Mouse (Mus musculus): Measurements from ENCODE around the gene Fam71a. TPM values are rescaled to one million over a fixed set of nuclear protein-coding genes. Genes with fewer than 3 reads are reported as not detected.

Fam71a gene
- polyA plus RNA-seq, 1 experiment, result not detected

DNA sequence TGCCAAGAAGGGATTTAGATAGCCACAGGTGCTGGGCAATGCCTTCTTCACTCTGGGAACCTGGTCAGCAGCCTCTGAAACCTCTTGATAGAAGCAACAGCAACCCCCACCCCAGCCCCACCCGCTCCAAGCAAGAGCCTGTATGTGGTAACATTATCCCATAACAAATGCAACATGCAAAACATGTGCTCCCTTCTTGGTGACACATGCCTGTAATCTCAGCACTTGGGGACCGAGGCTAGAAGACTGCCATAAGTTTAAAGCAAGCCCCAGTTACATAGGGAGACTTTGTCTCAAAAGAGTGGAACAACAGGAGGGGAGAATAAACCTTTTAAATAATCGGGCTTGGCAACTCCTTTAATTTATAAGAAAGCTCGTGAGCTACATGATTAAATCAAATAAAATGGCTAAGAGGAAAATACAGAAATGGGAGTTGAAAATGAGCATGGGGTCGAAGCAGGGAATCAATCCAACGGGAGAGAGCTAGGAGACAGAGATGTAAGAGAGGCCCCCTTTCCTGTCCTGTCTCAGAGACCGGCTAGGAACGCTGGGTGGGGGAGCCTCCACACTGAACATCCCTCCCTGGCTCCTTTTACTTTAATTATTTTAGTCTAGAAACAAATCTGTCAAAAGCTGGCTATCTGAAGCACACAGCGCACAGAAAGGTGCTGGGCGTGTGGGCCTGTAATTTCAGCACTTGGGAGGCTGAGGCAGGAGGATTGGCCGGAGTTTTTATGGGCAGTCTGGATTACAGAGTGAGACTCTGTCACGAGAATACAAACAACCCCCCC lies 17.0 kb upstream of the Fam71a start:
- no peak overlapping the region for H3K27ac ChIP-seq (ENCODE audit: insufficient read depth, low read depth, low read length)
- WGBS, result 57% methylated on average over 12 of the region's 12 CpGs
- TF ChIP-seq CTCF (conservative IDR thresholded peaks at IDR 0.05; ENCODE audit: insufficient read depth, insufficient read length, low read depth, low read length), result no peak
- TF ChIP-seq POLR2A (IDR thresholded peaks at IDR 0.05; ENCODE audit: low read depth, low read length), result no peak
- DNase-seq, result no peak
- no peaks in the 10 kb centered on the region for H3K36me3 ChIP-seq (ENCODE audit: control insufficient read depth, insufficient read depth, low read length)
- H3K27me3 ChIP-seq (replicated peaks; ENCODE audit: control insufficient read depth, insufficient read depth, low read length), result 0 out of 2 replicates have a peak, but pooled peaks cover 1% of the 10 kb centered on the region
- H3K4me3 ChIP-seq (ENCODE audit: insufficient read depth, low read depth, low read length), result no peak overlapping the region
- 0 out of 2 replicates have a peak, but pooled peaks cover 8% of the 10 kb centered on the region for H3K4me1 ChIP-seq (ENCODE audit: control insufficient read depth, insufficient read depth, low read length)

DNA sequence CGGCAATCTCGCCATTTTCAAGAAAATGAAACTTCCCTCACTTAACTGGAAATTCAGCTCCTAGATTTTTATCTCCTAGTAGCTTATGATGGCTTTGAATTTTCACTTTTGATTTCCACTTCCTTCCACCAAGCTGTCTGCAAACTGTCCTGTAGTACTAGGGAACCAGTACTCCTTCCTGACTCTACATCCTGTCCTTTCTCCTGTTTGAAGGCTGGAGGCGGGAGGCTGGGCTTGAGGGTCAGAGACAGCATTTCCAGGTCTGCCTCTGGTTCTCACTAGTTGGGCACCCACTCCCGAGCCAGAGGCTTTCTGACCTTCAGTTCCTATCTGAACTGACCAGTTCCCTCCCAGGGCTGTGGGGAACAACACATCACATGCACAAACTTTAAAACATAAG lies 15.8 kb upstream of the Fam71a start:
- 51% methylated on average over 4 of the region's 4 CpGs for WGBS
- H3K4me3 ChIP-seq (ENCODE audit: insufficient read depth, low read depth, low read length), result no peak overlapping the region
- peak; percentile 52 for DNase-seq
- H3K4me1 ChIP-seq (ENCODE audit: control insufficient read depth, insufficient read depth, low read length), result 0 out of 2 replicates have a peak, but pooled peaks cover 6% of the 10 kb centered on the region
- H3K36me3 ChIP-seq (ENCODE audit: control insufficient read depth, insufficient read depth, low read length), result no peaks in the 10 kb centered on the region
- 0 out of 2 replicates have a peak, but pooled peaks cover 1% of the 10 kb centered on the region for H3K27me3 ChIP-seq (replicated peaks; ENCODE audit: control insufficient read depth, insufficient read depth, low read length)
- H3K27ac ChIP-seq (ENCODE audit: insufficient read depth, low read depth, low read length), result no peak overlapping the region
- TF ChIP-seq POLR2A (IDR thresholded peaks at IDR 0.05; ENCODE audit: low read depth, low read length) (no peak), CTCF (conservative IDR thresholded peaks at IDR 0.05; ENCODE audit: insufficient read depth, insufficient read length, low read depth, low read length) (no peak)

DNA sequence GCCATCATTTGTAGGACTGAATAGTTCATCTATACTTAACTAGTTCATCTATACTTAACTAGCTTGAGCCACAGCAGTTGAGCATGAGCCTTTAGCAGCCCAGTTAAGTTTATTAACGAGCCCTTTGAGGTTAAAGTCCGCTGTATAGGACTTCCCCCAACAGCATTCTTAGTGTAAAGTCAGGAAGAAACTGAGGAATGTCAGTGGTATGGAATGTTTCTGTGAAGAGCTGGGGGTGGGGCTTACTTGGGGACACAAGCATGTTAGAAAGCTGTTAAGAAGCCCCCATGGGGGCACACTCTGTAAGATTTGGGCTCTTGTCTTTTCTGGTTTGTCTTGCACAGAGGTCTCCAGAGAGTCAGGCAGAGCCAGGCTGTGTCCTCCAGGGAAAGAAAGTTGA lies 15.2 kb upstream of the Fam71a start:
- no peak overlapping the region for H3K4me3 ChIP-seq (ENCODE audit: insufficient read depth, low read depth, low read length)
- no peaks in the 10 kb centered on the region for H3K36me3 ChIP-seq (ENCODE audit: control insufficient read depth, insufficient read depth, low read length)
- H3K27ac ChIP-seq (ENCODE audit: insufficient read depth, low read depth, low read length), result no peak overlapping the region
- no peak for DNase-seq
- 0 out of 2 replicates have a peak, but pooled peaks cover 3% of the 10 kb centered on the region for H3K4me1 ChIP-seq (ENCODE audit: control insufficient read depth, insufficient read depth, low read length)
- no peaks in the 10 kb centered on the region for H3K27me3 ChIP-seq (replicated peaks; ENCODE audit: control insufficient read depth, insufficient read depth, low read length)
- WGBS, result 68% methylated on average over 2 of the region's 2 CpGs
- TF ChIP-seq CTCF (conservative IDR thresholded peaks at IDR 0.05; ENCODE audit: insufficient read depth, insufficient read length, low read depth, low read length) (no peak), POLR2A (IDR thresholded peaks at IDR 0.05; ENCODE audit: low read depth, low read length) (no peak)

DNA sequence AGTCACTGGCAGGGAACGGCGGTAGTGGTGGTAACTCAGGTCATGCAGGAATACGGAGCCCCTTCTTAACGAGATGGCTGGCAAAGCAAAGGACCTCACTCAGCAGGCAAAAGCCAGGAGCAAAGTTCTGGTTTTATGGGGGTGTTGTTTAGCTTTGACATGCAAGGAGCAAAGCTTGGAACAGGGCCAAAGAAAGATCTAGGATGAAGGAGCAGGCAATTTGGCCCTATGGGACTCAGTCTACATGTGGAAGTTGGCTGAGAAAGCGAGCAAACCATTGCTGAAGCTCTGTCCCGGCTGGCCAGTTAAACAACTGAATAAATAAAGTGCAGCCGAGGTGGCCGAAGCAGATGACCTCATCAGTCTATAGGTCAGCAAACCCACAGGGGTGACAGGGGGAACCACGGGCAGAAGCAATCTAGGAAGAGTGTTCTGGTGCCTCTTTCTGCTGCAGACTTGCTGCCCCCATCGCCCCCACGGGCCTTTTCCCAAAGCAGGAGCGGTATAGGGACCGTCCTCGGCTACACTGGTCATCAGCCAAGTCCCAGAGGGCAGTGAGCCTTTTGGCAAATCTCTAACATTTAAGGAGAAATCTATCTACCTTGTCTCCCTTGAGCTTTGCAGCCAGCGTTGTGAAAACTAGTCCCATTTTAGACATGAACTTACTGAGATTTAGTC lies 14.0 kb upstream of the Fam71a start:
- H3K4me3 ChIP-seq (ENCODE audit: insufficient read depth, low read depth, low read length), result no peak overlapping the region
- no peak overlapping the region for H3K27ac ChIP-seq (ENCODE audit: insufficient read depth, low read depth, low read length)
- no peaks in the 10 kb centered on the region for H3K27me3 ChIP-seq (replicated peaks; ENCODE audit: control insufficient read depth, insufficient read depth, low read length)
- no peaks in the 10 kb centered on the region for H3K36me3 ChIP-seq (ENCODE audit: control insufficient read depth, insufficient read depth, low read length)
- no peak for TF ChIP-seq CTCF (conservative IDR thresholded peaks at IDR 0.05; ENCODE audit: insufficient read depth, insufficient read length, low read depth, low read length)
- TF ChIP-seq POLR2A (IDR thresholded peaks at IDR 0.05; ENCODE audit: low read depth, low read length), result no peak
- no peak for DNase-seq
- WGBS, result 59% methylated on average over 15 of the region's 15 CpGs
- no peaks in the 10 kb centered on the region for H3K4me1 ChIP-seq (ENCODE audit: control insufficient read depth, insufficient read depth, low read length)

DNA sequence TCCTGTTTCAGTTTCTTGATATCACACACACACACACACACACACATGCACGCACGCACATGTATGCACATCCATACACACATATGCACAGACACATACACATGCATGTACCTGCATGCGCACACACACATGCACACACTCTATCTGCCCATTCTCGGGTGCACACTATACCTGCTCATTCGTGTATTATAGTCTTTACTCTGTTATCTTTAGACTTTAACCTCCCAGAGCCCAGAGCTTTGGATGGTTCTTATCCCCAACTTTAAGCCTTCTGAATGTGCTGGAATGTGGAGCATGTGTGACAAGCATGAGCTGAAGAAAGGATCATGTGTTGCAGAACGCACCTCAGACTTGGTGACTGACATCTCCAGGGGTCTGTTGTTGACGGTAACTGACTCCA lies 12.3 kb upstream of the Fam71a start:
- no peaks in the 10 kb centered on the region for H3K36me3 ChIP-seq (ENCODE audit: control insufficient read depth, insufficient read depth, low read length)
- no peak for DNase-seq
- H3K4me3 ChIP-seq (ENCODE audit: insufficient read depth, low read depth, low read length), result no peak overlapping the region
- 91% methylated on average over 7 of the region's 7 CpGs for WGBS
- H3K27ac ChIP-seq (ENCODE audit: insufficient read depth, low read depth, low read length), result no peak overlapping the region
- no peaks in the 10 kb centered on the region for H3K27me3 ChIP-seq (replicated peaks; ENCODE audit: control insufficient read depth, insufficient read depth, low read length)
- H3K4me1 ChIP-seq (ENCODE audit: control insufficient read depth, insufficient read depth, low read length), result no peaks in the 10 kb centered on the region
- TF ChIP-seq POLR2A (IDR thresholded peaks at IDR 0.05; ENCODE audit: low read depth, low read length) (no peak), CTCF (conservative IDR thresholded peaks at IDR 0.05; ENCODE audit: insufficient read depth, insufficient read length, low read depth, low read length) (no peak)

DNA sequence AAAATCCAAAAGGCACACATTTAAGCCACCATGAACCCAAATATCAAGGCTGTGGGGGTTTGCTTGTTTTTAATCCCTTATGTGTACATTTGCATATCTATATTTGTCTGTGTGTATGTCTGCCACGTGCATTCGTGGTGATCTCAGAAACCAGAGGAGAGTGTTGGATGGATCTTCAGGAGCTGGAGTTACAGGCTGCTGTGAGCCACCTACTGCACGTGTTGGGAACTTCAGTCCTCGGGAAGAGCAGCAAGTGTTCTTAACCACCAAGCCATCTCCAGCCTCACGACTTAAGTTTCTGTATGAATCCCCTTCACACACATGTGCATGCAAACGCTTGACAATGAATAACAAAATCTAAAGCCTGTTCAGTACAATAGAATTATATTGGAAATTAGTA lies 7.9 kb upstream of the Fam71a start:
- TF ChIP-seq CTCF (conservative IDR thresholded peaks at IDR 0.05; ENCODE audit: insufficient read depth, insufficient read length, low read depth, low read length), result peak; percentile 73
- no peak for TF ChIP-seq POLR2A (IDR thresholded peaks at IDR 0.05; ENCODE audit: low read depth, low read length)
- H3K27ac ChIP-seq (ENCODE audit: insufficient read depth, low read depth, low read length), result no peak overlapping the region
- 16% methylated on average over 6 of the region's 6 CpGs for WGBS
- no peaks in the 10 kb centered on the region for H3K27me3 ChIP-seq (replicated peaks; ENCODE audit: control insufficient read depth, insufficient read depth, low read length)
- H3K36me3 ChIP-seq (ENCODE audit: control insufficient read depth, insufficient read depth, low read length), result no peaks in the 10 kb centered on the region
- peak; percentile 39 for DNase-seq
- no peaks in the 10 kb centered on the region for H3K4me1 ChIP-seq (ENCODE audit: control insufficient read depth, insufficient read depth, low read length)
- no peak overlapping the region for H3K4me3 ChIP-seq (ENCODE audit: insufficient read depth, low read depth, low read length)

DNA sequence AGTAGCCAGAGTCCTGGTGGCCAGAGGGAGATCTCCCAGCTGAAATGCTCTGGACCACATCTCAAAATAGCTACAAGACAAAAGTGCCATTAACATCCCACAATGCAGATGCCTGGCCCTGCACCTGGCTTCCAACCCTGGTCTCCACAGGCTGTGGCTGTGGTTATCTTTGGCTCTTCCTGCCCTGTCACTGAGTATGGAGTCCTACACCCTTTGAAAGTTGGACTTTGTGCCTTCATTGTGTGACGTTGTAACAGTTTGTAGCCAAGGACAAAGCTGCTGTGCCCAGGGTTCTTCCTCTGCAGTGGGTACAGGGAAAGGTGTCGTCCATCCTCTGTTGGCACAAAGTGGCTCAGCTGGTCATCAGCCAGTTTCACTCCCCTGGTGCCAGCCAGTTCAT lies 5.8 kb upstream of the Fam71a start:
- no peak for TF ChIP-seq CTCF (conservative IDR thresholded peaks at IDR 0.05; ENCODE audit: insufficient read depth, insufficient read length, low read depth, low read length)
- no peak for TF ChIP-seq POLR2A (IDR thresholded peaks at IDR 0.05; ENCODE audit: low read depth, low read length)
- DNase-seq, result no peak
- H3K4me1 ChIP-seq (ENCODE audit: control insufficient read depth, insufficient read depth, low read length), result no peaks in the 10 kb centered on the region
- H3K27ac ChIP-seq (ENCODE audit: insufficient read depth, low read depth, low read length), result no peak overlapping the region
- 63% methylated on average over 2 of the region's 2 CpGs for WGBS
- no peak overlapping the region for H3K4me3 ChIP-seq (ENCODE audit: insufficient read depth, low read depth, low read length)
- no peaks in the 10 kb centered on the region for H3K36me3 ChIP-seq (ENCODE audit: control insufficient read depth, insufficient read depth, low read length)
- no peaks in the 10 kb centered on the region for H3K27me3 ChIP-seq (replicated peaks; ENCODE audit: control insufficient read depth, insufficient read depth, low read length)

Data from kidney, adult 2 months (tissue).